Comparison of ENCODE assay signal across 18 mouse cellular contexts in the genomic region with DNA sequence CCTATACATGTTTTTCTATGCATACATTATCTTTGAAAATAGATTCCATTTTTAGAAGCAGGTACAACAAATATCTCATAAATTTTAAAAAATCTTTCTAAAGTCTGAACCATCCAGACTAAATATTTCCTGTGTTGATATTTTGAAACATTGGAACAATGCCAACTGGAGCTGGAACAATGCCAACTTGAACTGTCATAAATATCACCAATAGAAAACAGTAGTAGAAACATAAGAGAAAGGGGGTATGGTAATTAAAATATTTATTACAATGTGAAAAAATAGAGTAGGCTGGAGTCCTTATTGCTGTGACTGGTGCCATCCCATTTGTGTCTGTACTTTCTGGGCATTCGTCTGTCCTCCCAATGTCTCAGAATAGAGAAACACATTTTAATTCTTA.
A peak's percentile ranks its signal among the peaks of the same experiment; 100 is the strongest.
DNase-seq lines count a peak whose midpoint lies in the region; ATAC-seq and TF ChIP-seq lines count a peak whose summit lies in the region.
"Had no signal": no experiment of that assay in that cellular context is flagged by ENCODE, and none has a peak within 500 bp of the region (broad histone marks: within the 10 kb centered on the region; RNA-seq: fewer than 3 reads in every experiment).

No protein-coding gene starts in this region.

- TF ChIP-seq CTCF in lung, embryonic 14.5 days (IDR thresholded peaks at IDR 0.05; ENCODE audit: low read depth), result no peak
- TF ChIP-seq CTCF in lung, postnatal 0 days (IDR thresholded peaks at IDR 0.05), result no peak
- TF ChIP-seq CTCF in gastrocnemius, adult 2 months (IDR thresholded peaks at IDR 0.05), result no peak

- no peak overlapping the region for H3K27ac ChIP-seq in lung, embryonic 14.5 days (ENCODE audit: low read depth)
- H3K27ac ChIP-seq in lung, postnatal 0 days (ENCODE audit: low read length), result no peak overlapping the region
- no peak overlapping the region for H3K27ac ChIP-seq in gastrocnemius, adult 2 months
- H3K27ac ChIP-seq: embryonic facial prominence, embryonic 15.5 days; heart, adult 2 months; hindbrain, embryonic 14.5 days; intestine, embryonic 15.5 days; kidney, embryonic 15.5 days; left cerebral cortex, adult 2 months; limb, embryonic 12.5 days; liver, embryonic 13.5 days; neural tube, embryonic 12.5 days had no signal

- H3K9me3 ChIP-seq in lung, embryonic 14.5 days (ENCODE audit: low read depth, low read length), result no peaks in the 10 kb centered on the region
- H3K9me3 ChIP-seq in lung, postnatal 0 days (ENCODE audit: low read length), result no peaks in the 10 kb centered on the region
- H3K9me3 ChIP-seq: embryonic facial prominence, embryonic 15.5 days; intestine, embryonic 15.5 days; kidney, embryonic 15.5 days; limb, embryonic 12.5 days; liver, embryonic 13.5 days; neural tube, embryonic 12.5 days had no signal

- WGBS in lung, embryonic 14.5 days, result 43% methylated on average over 1 of the region's 1 CpGs
- WGBS in lung, postnatal 0 days, result 68% methylated on average over 1 of the region's 1 CpGs

- intact Hi-C loops in gastrocnemius, adult 2 months (cut with DNase I), result no loop called here

- no peak overlapping the region for H3K9ac ChIP-seq in lung, embryonic 14.5 days
- no peak overlapping the region for H3K9ac ChIP-seq in lung, postnatal 0 days (replicated peaks; ENCODE audit: low read depth)
- H3K9ac ChIP-seq: embryonic facial prominence, embryonic 15.5 days; hindbrain, embryonic 14.5 days; intestine, embryonic 15.5 days; kidney, embryonic 15.5 days; limb, embryonic 12.5 days; liver, embryonic 13.5 days; neural tube, embryonic 12.5 days had no signal

- peak; percentile 9 to 52 for DNase-seq in cerebellum, adult 18-20 months
- DNase-seq in cerebellum, adult 11-12 months, result no peak
- DNase-seq in lung, embryonic 14.5 days, result peak; percentile 78
- DNase-seq in lung, postnatal 0 days (ENCODE audit: low spot score), result no peak
- DNase-seq in adipocyte (ENCODE audit: low spot score), result peak; percentile 29
- DNase-seq in cerebellum, postnatal 14 days, result peak; percentile 76 to 79
- no peak for DNase-seq in gastrocnemius, adult 2 months
- no peak for DNase-seq in embryo, embryonic 10.5 days (ENCODE audit: low spot score)
- DNase-seq: adrenal gland, postnatal 14 days; heart, adult 2 months; liver, embryonic 13.5 days had no signal

- peaks cover 3% of the 10 kb centered on the region; the same call in 1 of the 2 replicates for H3K4me1 ChIP-seq in lung, embryonic 14.5 days (ENCODE audit: insufficient read depth)
- no peaks in the 10 kb centered on the region for H3K4me1 ChIP-seq in lung, postnatal 0 days (ENCODE audit: insufficient read depth, low read depth, low read length)
- H3K4me1 ChIP-seq: embryonic facial prominence, embryonic 15.5 days; intestine, embryonic 15.5 days; kidney, embryonic 15.5 days; limb, embryonic 12.5 days; liver, embryonic 13.5 days; neural tube, embryonic 12.5 days had no signal

- TF ChIP-seq EP300 in lung, postnatal 0 days (IDR thresholded peaks at IDR 0.05), result no peak

- no peaks in the 10 kb centered on the region for H3K27me3 ChIP-seq in lung, embryonic 14.5 days (ENCODE audit: insufficient read depth, low read length)
- no peaks in the 10 kb centered on the region for H3K27me3 ChIP-seq in lung, postnatal 0 days (replicated peaks; ENCODE audit: insufficient read depth, low read length)
- H3K27me3 ChIP-seq: embryonic facial prominence, embryonic 15.5 days; intestine, embryonic 15.5 days; kidney, embryonic 15.5 days; limb, embryonic 12.5 days; liver, embryonic 13.5 days; neural tube, embryonic 12.5 days had no signal

- no peak for ATAC-seq in lung, embryonic 14.5 days (ENCODE audit: insufficient read depth)
- no peak for ATAC-seq in lung, postnatal 0 days
- ATAC-seq: intestine, embryonic 15.5 days had no signal

- H3K4me2 ChIP-seq in lung, embryonic 14.5 days, result no peak overlapping the region
- H3K4me2 ChIP-seq in lung, postnatal 0 days (replicated peaks; ENCODE audit: low read depth, low read length), result no peak overlapping the region
- H3K4me2 ChIP-seq: embryonic facial prominence, embryonic 15.5 days; hindbrain, embryonic 14.5 days; intestine, embryonic 15.5 days; kidney, embryonic 15.5 days; limb, embryonic 12.5 days; liver, embryonic 13.5 days; neural tube, embryonic 12.5 days had no signal

- H3K36me3 ChIP-seq in lung, embryonic 14.5 days (ENCODE audit: insufficient read depth), result no peaks in the 10 kb centered on the region
- no peaks in the 10 kb centered on the region for H3K36me3 ChIP-seq in lung, postnatal 0 days (ENCODE audit: insufficient read depth, low read length)
- H3K36me3 ChIP-seq: embryonic facial prominence, embryonic 15.5 days; intestine, embryonic 15.5 days; kidney, embryonic 15.5 days; limb, embryonic 12.5 days; liver, embryonic 13.5 days; neural tube, embryonic 12.5 days had no signal

- no peak overlapping the region for H3K4me3 ChIP-seq in lung, embryonic 14.5 days (ENCODE audit: low read depth, low read length)
- no peak overlapping the region for H3K4me3 ChIP-seq in lung, postnatal 0 days (ENCODE audit: low read depth, low read length)
- H3K4me3 ChIP-seq in gastrocnemius, adult 2 months, result no peak overlapping the region
- H3K4me3 ChIP-seq: embryonic facial prominence, embryonic 15.5 days; heart, adult 2 months; intestine, embryonic 15.5 days; kidney, embryonic 15.5 days; left cerebral cortex, adult 2 months; limb, embryonic 12.5 days; liver, embryonic 13.5 days; neural tube, embryonic 12.5 days had no signal

Comparison
In these comparisons a context has a peak if more than half of its experiments do, and no peak if none do; other contexts are left out.
1. DNase-seq: peak in cerebellum, adult 18-20 months (2 of 2), lung, embryonic 14.5 days (single experiment), adipocyte (single experiment) and cerebellum, postnatal 14 days (2 of 2); none in cerebellum, adult 11-12 months (single experiment), lung, postnatal 0 days (single experiment), gastrocnemius, adult 2 months (single experiment) and embryo, embryonic 10.5 days (single experiment).